Mouse (Mus musculus) olfactory bulb, adult 2 months (tissue): Measurements from ENCODE around the gene Paics.

ENCODE experiments used
- CTCF ChIP-seq: fragments of 200-500 bp; IDR thresholded peaks from 2 replicates; pipeline ENCODE4 v1.5.1; 2012; ENCODE audit warnings: low read depth, mild to moderate bottlenecking, low read length, moderate library complexity; ENCODE audit not compliant: insufficient read depth
- POLR2A ChIP-seq: fragments of 200-500 bp; IDR thresholded peaks from 2 replicates; pipeline ENCODE4 v1.6.1; 2012; ENCODE audit warnings: mild to moderate bottlenecking, low read depth, low read length, moderate library complexity; ENCODE audit not compliant: insufficient read depth

DNA sequence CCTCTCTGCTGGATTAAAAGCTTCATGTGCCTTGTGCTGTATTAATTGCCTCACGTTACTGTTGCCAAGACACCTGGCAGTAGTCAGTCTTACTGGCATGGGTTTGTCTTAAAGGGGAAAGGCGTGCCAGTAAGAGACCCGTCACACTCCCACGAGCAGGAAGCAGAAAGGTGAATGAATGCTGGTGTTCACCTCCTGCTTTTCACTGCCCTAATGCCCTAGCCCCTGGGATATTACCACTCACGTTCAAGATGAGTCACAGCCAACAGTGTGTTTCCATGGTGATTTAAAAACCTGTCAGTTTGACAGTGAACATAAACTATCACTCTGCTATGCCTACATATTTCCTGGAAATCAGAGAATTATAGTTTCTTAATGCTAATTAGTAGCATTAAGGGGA lies 18.1 kb downstream of the Paics start:
- TF ChIP-seq CTCF (no peak), POLR2A (no peak)
